Mouse (Mus musculus) brain, embryonic 14.5 days (tissue): ENCODE measurements around the gene Plpp6.

ENCODE experiments used
- CTCF ChIP-seq: fragments of 200-500 bp; IDR thresholded peaks from 2 replicates; pipeline ENCODE4 v1.5.1; 2012; ENCODE audit warnings: inconsistent platforms, mild to moderate bottlenecking, moderate library complexity, borderline replicate concordance; ENCODE audit not compliant: insufficient read depth, insufficient read length; ENCODE audit errors: extremely low read depth
- POLR2A ChIP-seq: fragments of 200-500 bp; IDR thresholded peaks from 2 replicates; pipeline ENCODE4 v1.6.1; 2012; ENCODE audit warnings: mild to moderate bottlenecking, inconsistent platforms, borderline replicate concordance; ENCODE audit not compliant: poor library complexity, insufficient read depth, insufficient read length, severe bottlenecking; ENCODE audit errors: extremely low read depth

DNA sequence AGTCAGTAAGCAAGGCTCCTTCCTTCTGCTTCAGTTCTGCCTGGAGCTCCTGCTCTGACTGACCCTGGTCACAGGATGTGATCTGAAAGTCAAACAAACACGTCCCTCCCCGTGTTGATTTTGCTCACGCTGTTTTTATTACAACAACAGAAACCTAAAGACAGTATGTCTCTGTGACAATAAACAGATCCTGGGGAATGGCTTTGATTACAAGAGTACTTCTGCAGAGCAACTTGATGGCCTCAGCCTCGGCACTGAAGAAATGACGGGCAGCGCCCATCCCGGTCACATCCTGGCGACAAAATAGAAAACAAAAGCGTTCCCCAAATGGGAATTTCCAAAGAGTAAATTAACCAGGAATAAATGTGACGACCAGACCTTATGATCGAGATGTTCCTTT is 6.5 kb downstream of the Plpp6 start:
- TF ChIP-seq CTCF (no peak), POLR2A (no peak)
